Mouse (Mus musculus) layer of hippocampus, adult 6 months (tissue): ENCODE measurements around the gene Ssbp3. TPM values are rescaled to one million over a fixed set of nuclear protein-coding genes. Genes with fewer than 3 reads are reported as not detected.

Source experiments
- long read RNA-seq, 2 experiments: library from polyadenylated mRNA; unstranded; transcript quantifications; one replicate each; pipeline ENCODE4 v2.0.0; 2019 to 2020
- polyA plus RNA-seq: library from polyadenylated mRNA; unstranded; fragments of <200 nt; fragmentation: Nextera tagmentation; gene quantifications from 2 replicates; pipeline ENCODE4 v1.2.3, GENCODE M21; 2021

Ssbp3 gene
- polyA plus RNA-seq = 19.4 and 21.0 TPM in 2 replicates
- long read RNA-seq, experiment 1, partial matches to known transcripts = 12 of 25 reads
- long read RNA-seq, experiment 1, other reads (novel, unspliced or antisense) = 8 of 25 reads
- long read RNA-seq, experiment 2, transcript Ssbp3-202 (17 exons, 1,924 nt) = major isoform, 8 of 26 reads
- long read RNA-seq, experiment 2, partial matches to known transcripts = 6 of 26 reads
- long read RNA-seq, experiment 2, other reads (novel, unspliced or antisense) = 12 of 26 reads

DNA sequence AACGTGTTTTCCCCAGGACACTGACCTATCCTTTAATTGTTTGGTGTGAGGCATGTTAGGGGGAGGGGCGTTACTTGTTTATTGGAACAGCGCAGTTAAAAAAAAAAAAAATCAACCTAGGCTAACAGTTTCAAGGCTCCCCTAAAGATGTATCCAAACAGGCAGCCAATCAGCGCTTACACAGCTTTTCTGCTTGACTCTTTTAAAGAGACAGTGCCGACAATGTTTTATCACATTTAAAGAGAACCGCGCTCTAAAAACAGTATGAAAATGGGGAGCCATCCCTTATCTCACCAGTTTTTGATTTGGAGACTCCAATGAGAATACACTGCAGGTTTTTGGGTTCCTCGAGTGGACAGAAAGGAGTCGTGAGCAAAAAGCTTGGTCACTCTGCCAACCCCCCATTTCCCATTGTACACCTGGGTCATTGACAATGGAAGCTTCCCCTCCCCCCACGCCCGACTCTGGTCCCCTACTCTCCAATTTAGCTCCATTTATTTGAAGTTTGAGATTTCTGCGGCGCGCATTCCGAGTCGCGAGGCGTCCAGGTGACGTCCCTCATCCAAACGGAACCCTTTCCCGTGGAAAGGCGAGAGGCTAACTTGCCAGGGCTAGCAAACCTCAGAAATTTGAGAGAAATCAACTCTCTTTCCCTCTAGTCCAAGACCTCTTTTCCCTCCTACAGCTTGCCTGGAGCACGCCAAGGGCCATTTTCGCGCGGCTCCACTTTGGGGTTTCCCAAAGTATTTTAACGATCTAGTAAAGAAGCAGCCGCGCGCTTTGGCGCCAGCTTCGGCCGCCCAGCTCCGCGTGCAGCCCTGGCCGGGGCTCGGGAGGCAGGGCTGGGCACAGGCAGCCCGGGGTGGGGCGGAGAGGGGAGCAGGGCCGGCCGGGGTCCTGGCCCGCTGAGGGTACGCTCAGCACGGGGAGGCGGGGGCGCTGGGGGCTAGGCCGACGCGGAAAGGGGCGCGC lies at the start of gene Ssbp3:
Gene Ssbp3 (plus strand): TSS at position 501 of the 972 bp plus-strand sequence.

DNA sequence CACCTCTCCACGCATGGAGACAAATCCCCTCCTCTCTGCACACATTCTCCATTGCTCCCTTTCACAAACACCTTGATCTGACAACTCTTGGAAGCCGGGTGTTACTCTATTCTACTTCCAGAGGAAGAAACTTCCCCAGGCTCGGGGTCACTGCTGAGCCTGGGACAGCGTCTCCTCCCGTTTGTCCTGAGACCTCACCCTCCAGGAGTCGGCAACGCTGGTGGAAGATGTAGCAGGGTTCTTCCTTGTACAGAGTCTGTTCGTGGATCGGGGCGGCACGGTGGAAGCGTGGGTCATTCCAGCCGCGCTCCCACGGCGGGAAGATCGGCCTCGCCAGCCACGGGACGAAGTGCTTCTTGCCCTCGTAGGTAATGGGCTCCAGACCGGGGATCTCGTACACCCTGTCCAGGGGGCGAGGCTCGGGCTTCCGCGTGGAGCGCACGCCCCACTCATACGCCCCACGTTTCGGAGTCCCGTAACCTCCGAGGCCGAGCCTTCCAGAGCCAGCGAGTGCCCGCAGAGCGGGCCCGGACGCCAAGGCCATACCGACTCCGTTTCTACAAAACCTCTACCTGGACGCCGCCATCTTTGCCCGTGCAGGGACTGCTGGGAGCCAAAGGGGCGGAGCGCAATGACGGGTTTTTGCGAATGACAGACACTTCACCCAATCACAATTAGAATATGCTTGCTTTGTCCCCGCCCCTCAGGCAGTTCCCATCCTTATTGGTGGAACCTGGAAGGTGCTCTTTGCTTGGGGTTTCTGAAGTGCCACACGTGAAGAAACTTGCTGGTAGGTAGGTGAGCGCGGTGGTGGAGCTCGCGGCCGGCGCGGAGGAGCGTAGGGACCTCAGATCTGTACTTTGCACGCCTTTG lies 156.0 kb downstream of the Ssbp3 start, which contains the start of the genes Mrpl37 and Cyb5rl:
Gene Mrpl37 (minus strand): TSS at position 617 of the 873 bp plus-strand sequence.
Gene Cyb5rl (plus strand): TSS at position 737 of the 873 bp plus-strand sequence.

DNA sequence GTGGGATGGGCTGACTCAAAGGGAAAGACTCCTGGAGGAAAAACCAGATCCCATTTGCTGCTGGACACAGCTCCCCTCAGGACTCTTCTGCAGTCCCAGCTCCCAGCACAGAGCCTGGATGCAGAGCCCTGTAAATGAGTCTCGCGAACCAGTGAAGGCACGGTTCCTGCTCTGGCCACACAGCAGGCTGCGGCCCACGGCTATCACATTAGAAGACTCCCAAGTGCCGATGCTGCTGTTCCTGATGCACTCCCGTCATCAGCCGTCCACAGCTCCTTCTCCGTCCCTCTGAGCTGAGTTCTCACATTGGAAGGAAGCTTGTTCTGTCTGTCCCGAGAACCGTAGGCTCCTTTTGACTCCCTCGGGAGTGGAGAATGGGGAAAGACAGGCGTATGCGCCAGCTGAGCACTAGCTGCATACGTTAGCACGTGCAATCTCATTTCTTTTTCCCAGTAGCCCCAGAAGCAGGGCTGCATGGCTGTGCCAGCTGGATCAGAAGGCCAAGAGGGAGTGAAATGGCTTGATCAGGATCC lies 186.4 kb downstream of the Ssbp3 start, which contains the start of gene Cdcp2:
Gene Cdcp2 (plus strand): TSS at position 51 of the 533 bp plus-strand sequence.

Other genes starting within 250 kb of the Ssbp3 start
- 32.0 and 32.8 TPM in 2 replicates for gene Ttc4, start 231.8 kb upstream of the Ssbp3 start, polyA plus RNA-seq
- 0.21 and 0.25 TPM in 2 replicates for gene Mroh7, start 179.8 kb upstream of the Ssbp3 start, polyA plus RNA-seq
- gene Fam151a, start 176.8 kb upstream of the Ssbp3 start, polyA plus RNA-seq = not detected in 2 replicates
- 7.7 and 9.1 TPM in 2 replicates for gene Acot11, start 105.7 kb upstream of the Ssbp3 start, polyA plus RNA-seq
- gene Mrpl37, start 156.2 kb downstream of the Ssbp3 start, polyA plus RNA-seq = 32.5 and 36.7 TPM in 2 replicates
- 4.0 and 4.2 TPM in 2 replicates for gene Cyb5rl, start 156.3 kb downstream of the Ssbp3 start, polyA plus RNA-seq
- gene Cdcp2, start 186.2 kb downstream of the Ssbp3 start, polyA plus RNA-seq = not detected in 2 replicates